In the genomic region with DNA sequence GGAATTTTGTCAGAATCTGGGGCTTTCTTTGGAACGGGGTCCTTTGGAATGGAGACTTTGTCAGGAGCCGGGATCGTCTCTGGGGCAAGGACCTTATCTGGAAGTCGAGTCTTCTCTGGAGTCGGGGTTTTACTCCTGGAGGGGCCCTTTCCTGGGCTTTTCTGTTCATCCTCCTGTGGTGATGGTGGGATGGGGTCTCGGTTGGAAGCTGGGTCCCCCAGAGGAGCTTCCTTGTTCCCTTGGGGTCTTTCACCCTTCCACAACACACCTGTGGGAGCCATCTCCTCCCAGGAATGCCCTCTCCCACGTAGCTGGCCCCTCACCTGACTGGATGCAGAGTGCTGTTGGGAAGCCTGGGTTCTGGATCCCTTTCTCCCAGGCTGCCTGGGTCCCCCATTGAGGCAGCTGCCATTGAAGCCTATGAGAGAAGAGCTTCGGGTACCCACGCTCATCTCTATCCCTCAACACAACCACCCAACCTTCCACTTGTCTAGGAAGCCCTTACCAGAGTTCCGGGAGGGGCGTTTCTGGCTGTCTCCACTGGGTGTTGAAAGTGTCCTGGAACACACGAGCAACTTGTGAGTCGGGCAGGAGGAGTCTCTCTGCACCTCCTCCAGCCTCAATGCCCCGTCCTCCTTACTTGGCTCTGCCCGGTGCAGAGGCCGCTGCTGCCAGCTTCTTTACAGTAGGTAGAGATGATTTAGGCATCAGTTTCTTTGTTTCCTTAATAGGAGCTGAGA, we compare ENCODE assay signal across 14 mouse cellular contexts. TPM values are rescaled to one million over a fixed set of nuclear protein-coding genes. Genes with fewer than 3 reads are reported as not detected.
DNase-seq lines count a peak whose midpoint lies in the region; ATAC-seq and TF ChIP-seq lines count a peak whose summit lies in the region.
"Had no signal": no experiment of that assay in that cellular context is flagged by ENCODE, and none has a peak within 500 bp of the region (broad histone marks: within the 10 kb centered on the region; RNA-seq: fewer than 3 reads in every experiment).

No protein-coding gene starts in this region.

- no peak for DNase-seq in kidney, postnatal 14 days
- DNase-seq in adipocyte (ENCODE audit: low spot score): peak; percentile 17
- DNase-seq in limb, embryonic 11.5 days (ENCODE audit: low spot score): no peak
- DNase-seq in hindbrain, embryonic 10.5 days (ENCODE audit: low spot score): no peak
- DNase-seq: adrenal gland, adult 8-10 months; cerebellum, adult 9-11 months; heart, postnatal 36 days; kidney, adult 9 months; right cerebral cortex, postnatal 25 days had no signal

- H3K4me2 ChIP-seq in kidney, embryonic 16.5 days (replicated peaks; ENCODE audit: low read depth, low read length): no peak overlapping the region
- peak overlapping the region; percentile 99; the same call in 1 of the 2 replicates for H3K4me2 ChIP-seq in limb, embryonic 11.5 days (ENCODE audit: low read depth, severe bottlenecking)
- no peak overlapping the region for H3K4me2 ChIP-seq in hindbrain, embryonic 13.5 days
- H3K4me2 ChIP-seq: forebrain, embryonic 12.5 days; liver, embryonic 15.5 days had no signal

- no peak for TF ChIP-seq CTCF in E14TG2a.4 (conservative IDR thresholded peaks at IDR 0.05; ENCODE audit: low read length)

- 0 out of 2 replicates have a peak overlapping the region, but pooled peaks have one; percentile 95 for H3K27ac ChIP-seq in kidney, embryonic 16.5 days (ENCODE audit: low read length)
- H3K27ac ChIP-seq in limb, embryonic 11.5 days (replicated peaks; ENCODE audit: low read depth, low read length): no peak overlapping the region
- no peak overlapping the region for H3K27ac ChIP-seq in hindbrain, embryonic 10.5 days
- H3K27ac ChIP-seq in hindbrain, embryonic 13.5 days: no peak overlapping the region
- H3K27ac ChIP-seq: forebrain, embryonic 12.5 days; liver, embryonic 15.5 days had no signal

- WGBS in kidney, embryonic 16.5 days: 78% methylated on average over 16 of the region's 16 CpGs
- whole genome bisulfite sequencing in limb, embryonic 11.5 days: 84% methylated on average over 16 of the region's 16 CpGs
- WGBS in hindbrain, embryonic 10.5 days: 83% methylated on average over 16 of the region's 16 CpGs
- 84% methylated on average over 16 of the region's 16 CpGs for WGBS in hindbrain, embryonic 13.5 days

- peaks cover 10% of the 10 kb centered on the region for H3K36me3 ChIP-seq in kidney, embryonic 16.5 days (ENCODE audit: insufficient read depth, low read length)
- peaks cover 32% of the 10 kb centered on the region for H3K36me3 ChIP-seq in E14TG2a.4 (ENCODE audit: insufficient read depth, low read length)
- no peaks in the 10 kb centered on the region for H3K36me3 ChIP-seq in limb, embryonic 11.5 days (ENCODE audit: control insufficient read depth, insufficient read depth, low read length)
- H3K36me3 ChIP-seq in hindbrain, embryonic 10.5 days: peaks cover 5% of the 10 kb centered on the region; the same call in 1 of the 2 replicates
- no peaks in the 10 kb centered on the region for H3K36me3 ChIP-seq in hindbrain, embryonic 13.5 days
- H3K36me3 ChIP-seq: forebrain, embryonic 12.5 days; liver, embryonic 15.5 days had no signal

- no peak overlapping the region for H3K9ac ChIP-seq in kidney, embryonic 16.5 days (replicated peaks; ENCODE audit: low read length)
- H3K9ac ChIP-seq in limb, embryonic 11.5 days (ENCODE audit: low read length): no peak overlapping the region
- H3K9ac ChIP-seq in hindbrain, embryonic 13.5 days: no peak overlapping the region
- H3K9ac ChIP-seq: forebrain, embryonic 12.5 days; liver, embryonic 15.5 days had no signal

- no peaks in the 10 kb centered on the region for H3K27me3 ChIP-seq in kidney, embryonic 16.5 days (ENCODE audit: insufficient read depth, low read length)
- peaks cover 8% of the 10 kb centered on the region for H3K27me3 ChIP-seq in E14TG2a.4 (ENCODE audit: insufficient read depth, low read length)
- no peaks in the 10 kb centered on the region for H3K27me3 ChIP-seq in limb, embryonic 11.5 days (ENCODE audit: control insufficient read depth, insufficient read depth, low read length)
- H3K27me3 ChIP-seq in hindbrain, embryonic 10.5 days (ENCODE audit: insufficient read depth, poor library complexity, severe bottlenecking): peaks cover 54% of the 10 kb centered on the region
- H3K27me3 ChIP-seq in hindbrain, embryonic 13.5 days: peaks cover 55% of the 10 kb centered on the region

- no peak overlapping the region for H3K4me3 ChIP-seq in kidney, embryonic 16.5 days (ENCODE audit: low read length)
- peak overlapping the region; percentile 88; the same call in 1 of the 2 replicates for H3K4me3 ChIP-seq in E14TG2a.4 (replicated peaks; ENCODE audit: low read length)
- H3K4me3 ChIP-seq in limb, embryonic 11.5 days (ENCODE audit: low read depth, low read length): no peak overlapping the region
- H3K4me3 ChIP-seq in hindbrain, embryonic 10.5 days: no peak overlapping the region
- no peak overlapping the region for H3K4me3 ChIP-seq in hindbrain, embryonic 13.5 days
- H3K4me3 ChIP-seq: forebrain, embryonic 12.5 days; liver, embryonic 15.5 days had no signal

- no peaks in the 10 kb centered on the region for H3K9me3 ChIP-seq in kidney, embryonic 16.5 days (ENCODE audit: low read length)
- H3K9me3 ChIP-seq in E14TG2a.4 (ENCODE audit: low read length): no peaks in the 10 kb centered on the region
- H3K9me3 ChIP-seq in limb, embryonic 11.5 days (ENCODE audit: control insufficient read depth, low read length): no peaks in the 10 kb centered on the region
- no peaks in the 10 kb centered on the region for H3K9me3 ChIP-seq in hindbrain, embryonic 10.5 days
- no peaks in the 10 kb centered on the region for H3K9me3 ChIP-seq in hindbrain, embryonic 13.5 days
- H3K9me3 ChIP-seq: forebrain, embryonic 12.5 days; liver, embryonic 15.5 days had no signal

- H3K4me1 ChIP-seq in kidney, embryonic 16.5 days (ENCODE audit: insufficient read depth, low read length): peaks cover 54% of the 10 kb centered on the region
- peaks cover 76% of the 10 kb centered on the region for H3K4me1 ChIP-seq in E14TG2a.4 (replicated peaks; ENCODE audit: low read depth, low read length)
- H3K4me1 ChIP-seq in limb, embryonic 11.5 days (ENCODE audit: control insufficient read depth, insufficient read depth, low read length): peaks cover 45% of the 10 kb centered on the region
- H3K4me1 ChIP-seq in hindbrain, embryonic 10.5 days (replicated peaks): peaks cover 57% of the 10 kb centered on the region
- peaks cover 22% of the 10 kb centered on the region for H3K4me1 ChIP-seq in hindbrain, embryonic 13.5 days (replicated peaks)

- no peak for ATAC-seq in kidney, embryonic 16.5 days (ENCODE audit: low FRiP score, low TSS enrichment)
- no peak for ATAC-seq in limb, embryonic 11.5 days (ENCODE audit: insufficient number of reproducible peaks, low FRiP score, low TSS enrichment, low read depth)
- ATAC-seq in hindbrain, embryonic 13.5 days (ENCODE audit: low FRiP score): no peak

RNA-seq across cellular contexts. Expression of a gene that starts 4.3 kb away (rescaled TPM):
- 99.9 and 103 TPM in 2 replicates for polyA plus RNA-seq in kidney, embryonic 16.5 days (2015; fragmentation: Nextera tagmentation; extraction: Ambion mirVana)
- 64.3 and 70.3 TPM in 2 replicates for polyA plus RNA-seq in limb, embryonic 11.5 days (2014; fragmentation: Nextera tagmentation; extraction: Ambion mirVana)
- 29.8 and 35.3 TPM in 2 replicates for polyA plus RNA-seq in hindbrain, embryonic 10.5 days (2016; fragmentation: Nextera tagmentation; extraction: Ambion mirVana)
- 15.0 and 15.5 TPM in 2 replicates for polyA plus RNA-seq in hindbrain, embryonic 13.5 days (2015; fragmentation: Nextera tagmentation; extraction: Ambion mirVana)

RNA-seq across cellular contexts. Expression of a gene that starts 11.4 kb away (rescaled TPM):
- 9.1 and 10.5 TPM in 2 replicates for polyA plus RNA-seq in kidney, embryonic 16.5 days (2015; fragmentation: Nextera tagmentation; extraction: Ambion mirVana)
- 5.4 and 5.5 TPM in 2 replicates for polyA plus RNA-seq in limb, embryonic 11.5 days (2014; fragmentation: Nextera tagmentation; extraction: Ambion mirVana)
- polyA plus RNA-seq in hindbrain, embryonic 10.5 days (2016; fragmentation: Nextera tagmentation; extraction: Ambion mirVana): 1.3 and 2.3 TPM in 2 replicates
- 1.3 and 1.4 TPM in 2 replicates for polyA plus RNA-seq in hindbrain, embryonic 13.5 days (2015; fragmentation: Nextera tagmentation; extraction: Ambion mirVana)

RNA-seq across cellular contexts. Expression of a gene that starts 48.1 kb away (rescaled TPM):
- polyA plus RNA-seq in kidney, embryonic 16.5 days (2015; fragmentation: Nextera tagmentation; extraction: Ambion mirVana): 43.9 and 44.5 TPM in 2 replicates
- polyA plus RNA-seq in limb, embryonic 11.5 days (2014; fragmentation: Nextera tagmentation; extraction: Ambion mirVana): 27.8 and 30.4 TPM in 2 replicates
- 46.9 and 47.2 TPM in 2 replicates for polyA plus RNA-seq in hindbrain, embryonic 10.5 days (2016; fragmentation: Nextera tagmentation; extraction: Ambion mirVana)
- polyA plus RNA-seq in hindbrain, embryonic 13.5 days (2015; fragmentation: Nextera tagmentation; extraction: Ambion mirVana): 35.1 and 35.5 TPM in 2 replicates

RNA-seq across cellular contexts. Expression of a gene that starts 50.7 kb away (rescaled TPM):
- 210 and 218 TPM in 2 replicates for polyA plus RNA-seq in kidney, embryonic 16.5 days (2015; fragmentation: Nextera tagmentation; extraction: Ambion mirVana)
- polyA plus RNA-seq in limb, embryonic 11.5 days (2014; fragmentation: Nextera tagmentation; extraction: Ambion mirVana): 247 and 264 TPM in 2 replicates
- polyA plus RNA-seq in hindbrain, embryonic 10.5 days (2016; fragmentation: Nextera tagmentation; extraction: Ambion mirVana): 230 and 252 TPM in 2 replicates
- polyA plus RNA-seq in hindbrain, embryonic 13.5 days (2015; fragmentation: Nextera tagmentation; extraction: Ambion mirVana): 163 and 166 TPM in 2 replicates

RNA-seq across cellular contexts. Expression of a gene that starts 55.4 kb away (rescaled TPM):
- 55.3 and 59.3 TPM in 2 replicates for polyA plus RNA-seq in kidney, embryonic 16.5 days (2015; fragmentation: Nextera tagmentation; extraction: Ambion mirVana)
- 39.0 and 44.8 TPM in 2 replicates for polyA plus RNA-seq in limb, embryonic 11.5 days (2014; fragmentation: Nextera tagmentation; extraction: Ambion mirVana)
- polyA plus RNA-seq in hindbrain, embryonic 10.5 days (2016; fragmentation: Nextera tagmentation; extraction: Ambion mirVana): 46.8 and 49.1 TPM in 2 replicates
- polyA plus RNA-seq in hindbrain, embryonic 13.5 days (2015; fragmentation: Nextera tagmentation; extraction: Ambion mirVana): 47.5 and 47.9 TPM in 2 replicates
